In the genomic region with DNA sequence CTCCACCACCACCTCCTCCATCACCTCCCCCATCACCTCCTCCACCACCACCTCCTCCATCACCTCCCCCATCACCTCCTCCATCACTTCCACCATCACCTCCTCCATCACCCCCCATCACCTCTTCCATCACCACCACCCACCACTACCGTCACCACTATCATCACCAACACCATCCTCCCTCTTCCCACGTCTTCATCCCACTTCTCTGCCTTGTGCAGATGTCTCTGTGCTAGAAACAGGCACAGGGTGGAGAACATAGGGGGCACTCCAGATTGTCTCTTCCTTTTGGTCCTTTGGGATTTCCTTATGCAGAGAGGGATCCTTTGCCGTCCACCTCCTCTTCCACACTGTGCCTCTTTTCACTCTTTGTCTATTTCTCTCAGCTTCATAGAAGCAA, we compare ENCODE assay signal across 12 mouse cellular contexts.
"Had no signal": no experiment of that assay in that cellular context is flagged by ENCODE, and none has a peak within 500 bp of the region (broad histone marks: within the 10 kb centered on the region; RNA-seq: fewer than 3 reads in every experiment).

No protein-coding gene starts in this region.

- H3K9ac ChIP-seq: intestine, embryonic 15.5 days; limb, embryonic 13.5 days; liver, embryonic 14.5 days; lung, embryonic 14.5 days; neural tube, embryonic 12.5 days had no signal

- H3K4me1 ChIP-seq: intestine, embryonic 15.5 days; neural tube, embryonic 12.5 days had no signal

- DNase-seq: kidney, adult 18-20 months; left cerebral cortex, postnatal 4 days; midbrain, embryonic 14.5 days; right cerebral cortex, postnatal 4 days; spleen, adult 18-20 months; thymus, adult 18-20 months; thymus, postnatal 14 days had no signal

- H3K9me3 ChIP-seq: intestine, embryonic 15.5 days; neural tube, embryonic 12.5 days had no signal

- H3K36me3 ChIP-seq: intestine, embryonic 15.5 days; limb, embryonic 13.5 days; neural tube, embryonic 12.5 days had no signal

- H3K4me2 ChIP-seq: intestine, embryonic 15.5 days; limb, embryonic 13.5 days; neural tube, embryonic 12.5 days had no signal

- H3K4me3 ChIP-seq: intestine, embryonic 15.5 days; limb, embryonic 13.5 days; neural tube, embryonic 12.5 days had no signal

- H3K27me3 ChIP-seq: intestine, embryonic 15.5 days; neural tube, embryonic 12.5 days had no signal

- H3K27ac ChIP-seq: intestine, embryonic 15.5 days; limb, embryonic 13.5 days; liver, embryonic 14.5 days; neural tube, embryonic 12.5 days had no signal
